Mouse (Mus musculus): Measurements from ENCODE around the gene Slc7a7.

Slc7a7 gene

DNA sequence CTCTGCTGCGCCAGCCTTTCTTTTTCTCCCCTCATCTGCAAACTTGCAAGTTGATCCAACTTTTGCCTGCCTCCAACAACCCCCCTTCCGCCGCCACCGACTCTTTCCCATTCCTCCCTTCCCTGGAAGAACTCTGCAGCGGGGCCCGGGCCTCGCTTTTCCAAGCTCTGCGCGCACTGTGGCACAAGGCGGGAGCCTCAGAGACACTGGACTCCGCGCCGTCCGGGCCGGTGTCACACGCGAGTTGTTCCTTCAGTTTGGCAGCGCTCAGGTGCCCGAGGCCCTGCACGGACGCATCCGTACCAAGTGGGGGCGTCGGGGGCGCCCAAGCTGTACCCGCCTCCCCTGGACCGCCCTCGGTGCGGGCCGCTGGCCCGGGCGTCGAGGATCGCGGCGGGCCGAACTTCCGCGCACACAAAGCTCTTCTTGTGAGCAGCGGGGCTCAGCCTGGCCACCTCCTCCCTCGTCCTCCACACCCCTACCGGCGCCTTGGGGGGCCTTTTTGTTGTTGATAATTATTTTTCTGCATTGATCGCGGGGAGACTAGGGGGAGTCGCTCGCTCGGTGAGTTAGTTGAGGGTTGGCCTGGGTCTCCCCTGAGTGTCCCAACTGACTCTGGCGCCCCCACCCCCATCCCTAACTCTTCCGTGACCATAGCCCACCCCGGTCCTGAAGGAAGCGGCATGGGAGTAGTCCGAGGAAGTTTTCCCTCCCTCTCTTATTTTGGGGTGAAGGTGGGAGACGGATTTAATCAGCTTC lies 14.7 kb upstream of the Slc7a7 start:
- DNase-seq (ENCODE audit: low spot score), result peak; percentile 53

DNA sequence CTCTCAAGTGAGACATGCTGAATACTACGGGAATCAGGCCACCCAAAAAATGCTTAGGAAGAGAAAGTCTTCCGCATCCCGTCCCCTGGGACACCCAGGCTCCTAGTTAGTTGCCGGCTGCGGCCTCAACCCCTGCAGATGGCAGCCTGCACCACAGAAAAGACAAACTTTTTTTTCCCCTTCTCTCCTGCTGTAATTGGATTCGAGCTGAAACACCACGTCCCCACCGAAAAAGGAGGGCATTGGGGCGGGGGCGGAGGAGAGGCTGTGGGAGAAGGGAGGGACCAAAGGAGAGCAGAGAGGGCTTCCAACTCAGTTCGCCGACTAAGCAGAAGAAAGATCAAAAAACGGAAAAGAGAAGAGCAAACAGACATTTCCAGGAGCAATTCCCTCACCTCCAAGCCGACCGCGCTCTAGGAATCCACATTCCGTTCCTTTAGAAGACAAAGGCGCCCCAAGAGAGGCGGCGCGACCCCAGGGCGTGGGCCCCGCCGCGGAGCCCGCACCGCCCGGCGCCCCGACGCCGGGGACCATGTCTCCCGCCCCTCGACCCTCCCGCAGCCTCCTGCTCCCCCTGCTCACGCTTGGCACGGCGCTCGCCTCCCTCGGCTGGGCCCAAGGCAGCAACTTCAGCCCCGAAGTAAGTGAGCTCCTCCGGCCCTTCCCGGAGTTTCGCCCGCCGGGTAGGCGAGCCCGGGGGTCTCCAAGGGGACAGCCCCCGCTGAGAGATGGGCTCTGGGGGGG lies 13.9 kb upstream of the Slc7a7 start, which contains the start of gene Mmp14:
Gene Mmp14, plus strand, starts transcription at position 279 of the 744 bp plus-strand sequence.
- peak; percentile 60 for DNase-seq (ENCODE audit: low spot score)

DNA sequence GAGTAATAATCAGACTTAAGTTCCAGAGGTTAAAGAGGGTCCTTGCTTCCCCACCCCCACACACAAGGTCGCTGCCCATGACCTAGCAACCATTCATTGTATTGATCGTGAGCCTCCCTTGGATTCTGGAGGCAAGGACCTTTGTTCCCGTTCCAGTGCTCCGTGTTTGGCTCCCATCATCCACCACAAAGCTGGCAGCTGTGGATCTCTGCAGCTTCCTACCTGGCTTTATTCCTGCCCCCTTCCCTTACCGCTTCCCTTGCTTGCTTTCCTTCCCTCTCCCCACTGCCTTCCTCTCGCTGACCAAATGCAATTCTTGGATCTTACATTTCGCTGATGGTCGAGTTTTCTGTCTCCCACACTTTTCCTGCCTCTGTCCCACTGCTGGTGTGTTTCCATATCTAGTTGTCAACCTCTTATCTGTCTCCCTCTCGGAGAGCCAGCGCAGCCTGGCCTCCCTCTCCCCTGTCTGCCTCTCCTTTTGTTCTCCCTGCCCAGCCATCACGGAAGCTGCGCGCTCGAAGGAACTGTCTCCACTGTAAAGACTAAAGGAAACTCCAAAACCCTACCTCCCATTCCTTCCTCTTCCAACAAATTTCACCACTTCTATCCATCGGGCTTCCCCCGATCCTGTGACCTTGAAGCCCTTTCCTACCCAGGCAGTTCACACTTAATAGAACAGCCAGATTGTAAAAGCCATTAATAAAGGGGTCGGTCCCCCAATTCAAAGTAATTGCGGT lies 13.0 kb upstream of the Slc7a7 start:
- no peak for DNase-seq (ENCODE audit: low spot score)

DNA sequence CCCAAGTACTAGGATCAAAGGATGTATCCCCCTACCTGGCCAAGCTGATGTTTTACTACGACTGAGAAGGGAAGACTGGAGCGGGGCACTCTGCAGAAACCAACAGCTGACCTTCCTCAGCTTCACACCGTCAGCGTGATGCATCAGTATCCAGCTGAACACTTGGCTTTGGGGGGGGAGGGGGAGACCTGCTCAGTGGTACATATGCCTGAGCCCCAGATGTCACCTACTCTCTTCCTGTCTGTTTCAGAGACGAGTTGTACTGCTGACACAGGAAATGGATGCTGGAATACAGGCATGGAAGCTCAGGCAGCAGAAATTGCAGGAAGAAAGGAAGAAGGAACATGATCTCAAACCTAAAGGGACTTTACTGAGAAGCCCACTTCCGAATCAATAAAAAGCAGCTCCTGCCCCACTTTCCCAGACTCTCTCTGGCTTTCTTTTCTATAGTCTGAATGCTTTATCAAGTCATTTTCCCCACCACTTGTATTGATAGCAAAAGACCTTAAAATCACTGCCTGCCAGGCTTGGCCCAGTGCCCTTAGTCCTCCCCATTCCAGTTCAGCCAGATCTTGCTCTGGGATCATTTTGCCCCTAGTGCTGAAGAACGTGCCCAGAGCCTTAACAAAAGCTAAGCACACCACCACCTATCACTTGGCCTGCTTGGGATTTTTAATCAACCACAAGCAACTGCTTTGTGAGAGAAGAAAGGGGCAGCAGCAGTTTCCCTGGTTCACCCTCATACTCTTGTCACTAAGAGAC lies 11.9 kb upstream of the Slc7a7 start:
- no peak for DNase-seq (ENCODE audit: low spot score)

GRCm38 (mm10) chr14:54428421-54428820 lies 10.8 kb upstream of the Slc7a7 start:
- no peak for DNase-seq (ENCODE audit: low spot score)

DNA sequence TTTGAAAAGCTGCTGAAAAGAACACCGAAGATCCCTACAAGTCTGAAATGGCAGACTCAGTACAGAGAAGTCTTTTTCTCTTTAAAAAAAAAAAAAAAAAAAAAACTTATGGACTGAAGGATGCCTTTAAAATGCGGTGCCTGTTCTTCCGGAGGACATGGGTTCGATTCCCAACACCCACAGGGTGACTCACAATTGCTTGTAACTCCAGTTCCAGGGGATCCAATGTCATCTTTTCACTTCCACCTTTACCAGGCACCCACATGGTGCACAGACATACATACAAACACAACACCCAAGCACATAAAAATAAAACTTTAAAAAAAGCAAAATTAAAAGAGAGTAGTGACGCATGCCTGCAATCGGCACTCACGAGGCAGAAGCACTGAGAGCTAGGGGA lies 10.1 kb upstream of the Slc7a7 start:
- no peak for DNase-seq (ENCODE audit: low spot score)

DNA sequence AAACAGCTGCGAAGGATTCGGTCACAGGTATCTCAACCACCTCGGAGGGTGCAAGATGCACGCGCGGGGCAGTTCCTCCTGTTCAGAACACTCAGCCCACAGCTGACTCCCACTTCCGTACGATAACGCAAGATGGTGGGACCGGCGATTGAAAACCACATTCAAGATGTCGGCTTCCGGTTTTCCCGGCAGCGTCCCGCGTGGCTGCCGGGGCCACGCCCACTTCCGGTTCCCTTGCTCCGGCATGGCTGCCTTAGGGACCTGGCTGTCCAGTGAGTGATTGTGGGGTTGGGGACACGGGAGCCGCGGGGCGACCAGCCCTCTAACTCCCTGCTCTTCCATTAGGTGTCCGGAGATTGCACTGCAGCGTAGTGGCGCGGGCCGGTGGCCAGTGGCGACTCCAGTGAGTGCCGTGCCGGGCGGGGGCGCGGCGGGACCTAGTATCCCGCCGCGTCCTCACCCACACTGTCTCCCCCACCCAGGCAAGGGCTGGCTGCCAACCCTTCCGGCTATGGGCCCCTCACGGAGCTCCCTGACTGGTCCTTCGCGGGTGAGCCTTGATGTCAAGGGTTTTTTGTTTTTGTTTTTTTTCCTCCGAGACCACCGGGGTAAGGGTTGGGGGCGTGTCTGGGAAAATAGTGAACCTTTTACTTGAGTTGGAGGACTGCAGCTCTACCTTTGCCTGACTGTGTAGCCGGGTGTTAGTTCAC lies 9.3 kb upstream of the Slc7a7 start, which contains the start of gene Mrpl52:
Gene Mrpl52, plus strand, starts transcription at position 221 of the 710 bp plus-strand sequence.
- peak; percentile 85 for DNase-seq (ENCODE audit: low spot score)

DNA sequence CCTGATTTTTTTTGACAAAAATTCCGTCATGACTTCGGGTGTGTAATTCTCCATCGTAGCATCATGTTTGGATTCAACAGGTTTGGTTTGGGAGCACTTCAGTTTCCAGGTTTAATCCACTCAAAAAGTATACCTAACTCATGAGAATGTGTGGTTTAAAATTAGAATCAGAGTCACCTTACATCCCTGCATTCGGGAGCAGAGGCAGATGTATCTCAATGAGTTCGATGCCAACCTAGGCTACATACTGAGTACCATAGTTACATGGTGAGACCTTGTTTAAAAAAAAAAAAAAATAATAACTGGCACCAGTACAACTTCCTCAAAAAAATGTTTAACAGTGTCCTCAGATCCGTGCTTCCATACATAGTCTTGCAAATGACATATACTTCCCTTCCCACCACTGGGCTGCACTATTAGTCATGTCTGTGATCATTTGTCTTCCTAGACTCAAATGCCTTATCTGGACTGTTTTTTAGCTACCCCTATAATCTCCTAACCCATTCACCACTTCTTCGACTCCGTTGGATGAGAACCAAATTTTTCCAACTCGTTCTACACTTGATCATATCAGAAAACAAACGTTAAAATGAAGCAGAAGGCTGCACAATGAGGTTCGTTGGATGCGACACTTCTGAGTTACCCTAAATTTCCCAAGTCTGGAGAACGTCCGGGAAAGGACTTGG lies 8.6 kb upstream of the Slc7a7 start:
- no peak for DNase-seq (ENCODE audit: low spot score)

DNA sequence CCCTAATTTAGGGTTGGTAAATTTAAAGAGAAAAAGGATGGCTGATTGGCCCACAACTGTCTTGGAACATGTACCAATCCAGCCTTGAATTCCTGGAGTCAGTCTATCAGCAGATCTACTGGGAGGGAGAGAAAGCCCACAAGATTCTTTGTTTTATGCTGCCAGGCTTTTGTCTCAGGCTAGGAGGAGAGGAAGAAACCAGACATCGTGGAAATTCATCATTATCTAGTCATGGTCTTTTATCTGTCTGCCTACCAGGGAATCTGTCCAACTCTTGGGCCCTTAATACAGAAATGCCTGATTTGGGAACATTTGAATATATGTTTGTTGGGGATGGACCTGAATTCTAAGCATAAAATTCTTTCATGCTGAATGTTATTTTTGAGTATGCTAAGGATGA lies 8.0 kb upstream of the Slc7a7 start:
- no peak for DNase-seq (ENCODE audit: low spot score)

DNA sequence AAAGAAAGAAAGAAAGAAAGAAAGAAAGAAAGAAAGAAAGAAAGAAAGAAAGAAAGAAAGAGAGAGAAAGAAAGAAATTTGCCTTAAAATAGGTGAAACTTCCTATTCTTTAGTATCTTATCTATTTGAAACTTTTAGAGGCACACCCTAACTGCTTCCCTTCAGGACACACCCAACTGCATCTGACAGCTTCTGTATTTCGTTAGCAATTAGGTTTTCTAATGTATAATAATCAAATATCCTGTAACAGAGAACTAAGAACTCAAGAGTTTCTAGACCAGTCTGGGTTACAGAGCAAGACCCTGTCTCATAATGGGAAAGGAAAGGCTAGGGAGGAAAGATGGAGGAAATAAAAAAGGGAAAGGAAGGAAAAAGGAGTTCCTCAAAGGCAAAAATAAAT lies 7.1 kb upstream of the Slc7a7 start:
- DNase-seq (ENCODE audit: low spot score), result no peak

GRCm38 (mm10) chr14:54423406-54423805 lies 5.8 kb upstream of the Slc7a7 start:
- no peak for DNase-seq (ENCODE audit: low spot score)

- DNase-seq (ENCODE audit: low spot score), result no peak
Measured at GRCm38 (mm10) chr14:54421014-54421413, 3.4 kb upstream of the Slc7a7 start.

DNA sequence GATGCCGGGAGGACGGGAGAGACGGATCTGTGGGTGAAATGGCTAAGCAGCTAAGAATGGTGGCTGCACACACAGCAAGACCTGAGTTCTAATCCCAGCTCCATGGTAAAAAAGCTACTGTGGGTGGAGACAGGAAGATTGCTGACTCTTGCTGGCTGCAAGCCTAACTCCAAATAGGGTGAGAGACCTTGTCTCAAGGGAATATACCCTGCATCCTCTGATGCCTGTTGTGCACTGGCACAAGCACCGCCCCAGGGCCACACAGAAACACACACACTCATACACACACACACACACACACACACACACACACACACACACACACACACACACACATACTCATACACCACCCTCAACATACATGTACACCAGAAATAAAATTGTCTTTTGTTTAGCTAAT lies 750 bp downstream of the Slc7a7 start:
- no peak for DNase-seq (ENCODE audit: low spot score)

DNA sequence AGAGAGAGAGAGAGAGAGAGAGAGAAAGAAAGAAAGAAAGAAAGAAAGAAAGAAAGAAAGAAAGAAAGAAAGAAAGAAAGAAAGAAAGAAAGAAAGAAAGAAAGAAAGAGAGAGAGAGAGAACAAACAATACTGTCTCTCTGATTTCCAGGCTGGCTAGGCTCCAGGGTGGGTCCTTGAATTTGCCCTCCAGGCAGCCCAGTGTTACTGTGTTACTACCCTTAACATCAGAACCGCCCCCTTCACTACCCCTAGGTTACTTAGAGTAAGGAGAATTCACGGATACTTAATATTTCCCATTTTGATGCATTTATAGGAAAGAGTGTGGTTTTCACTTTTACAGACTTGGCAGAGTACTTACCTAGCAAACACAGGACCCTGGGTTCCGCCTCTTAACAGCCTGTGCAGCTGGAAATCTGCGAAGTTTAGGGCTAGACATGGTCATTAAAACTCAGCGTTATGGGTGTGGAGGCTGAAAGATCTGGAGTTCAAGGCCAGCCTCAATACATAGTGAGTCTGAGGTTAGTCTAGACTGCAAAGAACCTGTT lies 1.3 kb downstream of the Slc7a7 start:
- DNase-seq (ENCODE audit: low spot score), result no peak

DNA sequence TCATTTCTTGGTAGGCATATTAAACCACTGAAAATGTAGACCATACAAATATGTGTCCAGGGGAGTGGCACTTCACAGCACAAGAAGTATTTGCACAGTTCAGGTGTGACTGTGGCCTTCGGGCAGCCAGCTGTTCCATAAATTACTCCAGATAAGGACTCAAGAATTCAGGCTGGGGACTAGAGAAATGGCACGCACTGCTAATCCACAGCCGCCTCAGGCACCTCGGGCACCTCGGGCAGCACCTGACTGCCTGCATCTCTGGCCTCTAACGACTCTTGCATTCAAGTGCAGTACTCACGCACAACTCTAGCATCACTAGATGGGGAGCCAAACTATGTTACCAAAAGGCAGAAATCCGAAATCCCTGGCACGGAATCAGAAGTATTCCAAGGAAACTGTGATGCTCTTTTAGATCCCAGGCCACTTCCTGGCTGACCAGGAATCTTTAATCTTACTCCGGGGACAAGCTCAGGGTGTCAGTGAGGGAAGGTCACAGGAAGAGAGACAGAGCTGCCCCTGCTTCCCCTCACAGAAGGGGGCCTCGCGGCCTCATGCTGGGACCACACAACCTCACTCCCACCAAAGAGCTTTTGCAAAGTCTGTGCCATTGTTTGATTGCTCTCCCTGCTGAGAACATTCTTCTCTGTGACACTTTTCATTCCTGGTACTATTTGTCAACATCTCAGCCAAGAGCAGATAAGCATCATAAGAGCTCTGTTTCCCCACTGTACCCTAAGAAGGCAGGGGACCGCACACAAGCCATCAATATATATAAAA lies 2.1 kb downstream of the Slc7a7 start:
- no peak for DNase-seq (ENCODE audit: low spot score)

DNA sequence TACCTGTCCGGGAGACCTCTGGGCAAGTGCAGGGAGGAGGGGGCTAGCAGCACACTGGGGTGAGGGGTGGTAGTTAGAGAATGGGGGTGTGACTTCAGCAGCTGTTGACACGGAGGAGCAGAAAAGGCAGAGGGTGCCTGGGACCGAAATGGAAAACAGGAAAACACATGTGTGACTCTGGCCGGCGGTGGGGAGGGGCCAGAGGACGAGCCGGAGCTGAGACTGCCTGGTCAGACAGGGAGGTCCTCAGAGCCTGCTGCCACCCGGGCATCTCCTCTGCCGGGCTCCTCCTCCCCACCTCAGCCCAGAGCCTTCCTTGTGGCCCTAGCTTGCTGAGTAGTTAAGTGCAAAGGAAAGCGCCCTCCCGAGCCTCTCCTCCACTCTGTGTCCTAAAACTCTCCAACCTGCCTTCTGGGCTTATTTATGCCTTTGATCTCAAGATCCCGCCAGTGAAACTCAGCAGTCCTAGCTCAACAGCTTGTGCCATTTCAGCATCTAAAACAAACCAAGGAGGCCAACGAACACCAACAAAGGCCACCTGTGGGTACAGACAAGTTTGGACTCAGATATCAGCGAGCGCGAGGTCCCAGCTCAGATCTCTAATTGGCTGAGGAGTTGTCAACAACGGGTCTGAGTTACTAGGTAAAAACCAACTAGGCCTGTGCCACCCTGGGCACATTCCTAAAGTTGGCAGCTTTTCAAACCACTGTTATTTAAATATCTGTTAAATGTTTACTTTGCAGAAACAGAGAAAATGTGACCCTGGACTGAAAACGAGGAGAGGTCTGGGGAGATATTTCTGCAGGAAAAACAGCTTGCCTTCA lies 3.5 kb downstream of the Slc7a7 start:
- DNase-seq (ENCODE audit: low spot score), result no peak

GRCm38 (mm10) chr14:54412629-54413170 lies 4.9 kb downstream of the Slc7a7 start:
- no peak for DNase-seq (ENCODE audit: low spot score)

GRCm38 (mm10) chr14:54412000-54412576 lies 5.5 kb downstream of the Slc7a7 start:
- no peak for DNase-seq (ENCODE audit: low spot score)
